Mouse (Mus musculus): Measurements from ENCODE around the gene Car14. TPM values are rescaled to one million over a fixed set of nuclear protein-coding genes. Genes with fewer than 3 reads are reported as not detected.

Car14 gene
- total and polyA plus RNA-seq, 2 experiments from 2014 or later, result 9.4 to 16.7 TPM

DNA sequence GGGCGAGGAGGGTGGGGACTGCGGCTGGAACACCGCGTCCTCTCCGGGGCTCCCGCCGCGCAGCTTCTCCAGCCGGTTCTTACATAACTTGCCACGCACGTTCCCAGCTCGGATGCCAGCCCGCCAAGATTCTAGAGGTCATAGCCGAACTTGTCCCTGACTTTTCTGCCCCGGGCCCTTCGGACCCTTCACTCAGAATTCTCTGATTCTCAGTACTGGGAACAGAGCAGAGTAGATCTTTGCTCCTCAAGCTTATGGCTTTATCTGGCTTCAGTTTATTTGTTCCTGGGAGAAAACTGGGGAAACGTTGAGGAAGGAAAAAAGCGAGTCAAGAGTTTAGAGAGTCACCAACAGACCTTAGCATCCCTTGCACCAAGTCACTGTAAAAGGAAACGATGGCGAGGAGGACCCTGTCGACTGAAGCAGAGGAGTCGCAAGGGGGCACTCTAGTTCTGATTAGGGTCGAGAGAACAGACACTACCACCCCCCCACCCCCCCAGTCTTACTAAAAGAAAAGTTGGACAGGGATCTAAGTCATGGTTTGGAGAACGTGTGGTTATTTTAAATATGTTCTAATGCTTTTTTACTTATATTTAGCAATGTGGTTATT is 21.6 kb downstream of the Car14 start:
- no peaks in the 10 kb centered on the region for H3K36me3 ChIP-seq (ENCODE audit: insufficient read depth, low read length)
- DNase-seq (ENCODE audit: low spot score) (peak; percentile 79), ATAC-seq (no peak)
- peak overlapping the region; percentile 72; the same call in 1 of the 2 replicates for H3K27ac ChIP-seq
- no peaks in the 10 kb centered on the region for H3K27me3 ChIP-seq (ENCODE audit: insufficient read depth, low read length)
- peak overlapping the region; percentile 56 for H3K4me3 ChIP-seq (ENCODE audit: low read length)
- H3K9ac ChIP-seq (replicated peaks; ENCODE audit: low read length), result peak overlapping the region; percentile 38
- no peaks in the 10 kb centered on the region for H3K9me3 ChIP-seq (ENCODE audit: low read length)
- WGBS, result 3% methylated on average over 24 of the region's 24 CpGs
- H3K4me1 ChIP-seq (ENCODE audit: insufficient read depth, low read length), result peaks cover 5% of the 10 kb centered on the region; the same call in 1 of the 2 replicates
- H3K4me2 ChIP-seq (ENCODE audit: low read depth, low read length), result peak overlapping the region; percentile 98
- peak; percentile 65 for TF ChIP-seq CTCF (IDR thresholded peaks at IDR 0.05; ENCODE audit: low read depth)

DNA sequence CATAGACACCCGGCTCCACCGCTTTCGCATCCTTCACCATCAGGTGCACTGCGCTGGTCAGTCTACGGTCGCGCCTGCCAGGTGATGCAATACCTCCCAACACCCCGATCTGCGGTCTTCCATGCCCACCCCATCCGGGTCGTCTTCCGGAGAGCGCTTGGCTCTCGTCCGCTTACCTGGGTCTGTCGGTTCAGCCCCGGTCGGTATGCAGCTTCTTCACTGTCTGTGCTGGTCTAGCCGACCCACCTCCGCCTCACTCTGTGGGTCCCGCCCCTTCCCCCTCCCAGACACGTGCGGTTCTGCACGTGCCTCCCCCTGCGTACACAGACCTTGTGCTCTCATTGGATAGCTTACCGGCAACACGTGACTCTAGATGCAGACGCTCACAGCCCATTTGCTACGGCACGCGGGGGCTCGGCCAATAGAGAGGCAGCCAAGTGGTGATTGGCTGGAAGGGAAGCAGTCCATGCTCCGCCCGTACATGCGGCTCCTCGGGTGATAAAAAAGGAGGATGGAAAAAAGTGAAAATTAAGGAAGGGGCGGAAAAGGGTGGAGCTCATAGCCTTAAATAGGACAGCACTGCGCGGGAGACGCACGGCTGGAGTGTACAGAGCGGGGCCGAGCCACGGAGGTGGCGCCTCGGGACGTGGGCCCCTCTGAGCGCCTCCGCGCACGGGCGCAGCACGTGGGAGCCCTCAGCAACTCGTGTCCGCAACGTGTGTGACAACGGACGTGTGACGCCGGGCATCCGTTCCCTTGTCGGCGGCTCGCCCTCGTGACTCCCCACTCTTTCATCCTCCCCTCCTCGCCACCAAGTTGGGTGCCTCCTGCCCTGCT is 22.3 kb downstream of the Car14 start, which contains the start of gene Ciart:
TSS of gene Ciart (minus strand) at position 273 of the 837 bp plus-strand sequence.
- WGBS, result under 1% methylated on average over 61 of the region's 66 CpGs
- peak; percentile 99 for ATAC-seq

DNA sequence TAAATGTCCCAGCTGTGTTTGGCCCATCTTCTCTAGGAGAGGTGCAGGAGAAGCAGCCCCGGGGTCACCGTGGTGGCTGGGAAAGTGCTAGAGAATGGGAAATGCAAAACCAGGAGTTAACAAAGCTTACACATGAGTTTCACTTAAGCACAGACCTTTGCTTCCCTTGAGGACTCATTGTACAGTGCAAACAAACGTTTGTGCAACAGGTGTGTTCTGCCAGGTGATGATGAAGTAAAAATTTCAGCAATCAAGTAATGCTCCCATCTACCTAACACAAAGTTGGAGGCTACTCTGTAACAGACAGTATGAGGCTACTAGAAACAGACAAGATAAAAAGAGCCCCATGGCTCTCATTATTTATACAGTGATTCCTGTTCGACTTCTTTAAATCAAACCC is 25.4 kb downstream of the Car14 start:
- WGBS, result 94% methylated on average over 4 of the region's 4 CpGs
- no peak for TF ChIP-seq CTCF (IDR thresholded peaks at IDR 0.05; ENCODE audit: low read depth)
- Histone ChIP-seq H3K27ac (no peak overlapping the region), H3K36me3 (ENCODE audit: insufficient read depth, low read length) (no peaks in the 10 kb centered on the region), H3K4me2 (ENCODE audit: low read depth, low read length) (no peak overlapping the region), H3K9me3 (ENCODE audit: low read length) (no peaks in the 10 kb centered on the region), H3K27me3 (ENCODE audit: insufficient read depth, low read length) (no peaks in the 10 kb centered on the region), H3K4me3 (ENCODE audit: low read length) (no peak overlapping the region), H3K4me1 (ENCODE audit: insufficient read depth, low read length) (peaks cover 5% of the 10 kb centered on the region; the same call in 1 of the 2 replicates), H3K9ac (replicated peaks; ENCODE audit: low read length) (no peak overlapping the region)
- DNase-seq (ENCODE audit: low spot score) (no peak), ATAC-seq (no peak)

More for the DNA sequence above, 22.3 kb downstream of the Car14 start, which contains the start of gene Ciart:
- peak; percentile 98 for DNase-seq (ENCODE audit: low spot score)
- H3K27me3 ChIP-seq (ENCODE audit: insufficient read depth, low read length), result no peaks in the 10 kb centered on the region
- H3K4me1 ChIP-seq (ENCODE audit: insufficient read depth, low read length), result peaks cover 5% of the 10 kb centered on the region; the same call in 1 of the 2 replicates
- no peak; the same call in 1 of the 2 replicates for TF ChIP-seq CTCF (IDR thresholded peaks at IDR 0.05; ENCODE audit: low read depth)
- peak within 1 kb of the TSS; percentile 72 for H3K27ac ChIP-seq
- H3K9ac ChIP-seq (replicated peaks; ENCODE audit: low read length), result peak within 1 kb of the TSS; percentile 59
- H3K4me3 ChIP-seq (ENCODE audit: low read length), result peak within 1 kb of the TSS; percentile 56
- no peaks in the 10 kb centered on the region for H3K9me3 ChIP-seq (ENCODE audit: low read length)
- H3K4me2 ChIP-seq (ENCODE audit: low read depth, low read length), result peak within 1 kb of the TSS; percentile 98
- H3K36me3 ChIP-seq (ENCODE audit: insufficient read depth, low read length), result no peaks in the 10 kb centered on the region

DNA sequence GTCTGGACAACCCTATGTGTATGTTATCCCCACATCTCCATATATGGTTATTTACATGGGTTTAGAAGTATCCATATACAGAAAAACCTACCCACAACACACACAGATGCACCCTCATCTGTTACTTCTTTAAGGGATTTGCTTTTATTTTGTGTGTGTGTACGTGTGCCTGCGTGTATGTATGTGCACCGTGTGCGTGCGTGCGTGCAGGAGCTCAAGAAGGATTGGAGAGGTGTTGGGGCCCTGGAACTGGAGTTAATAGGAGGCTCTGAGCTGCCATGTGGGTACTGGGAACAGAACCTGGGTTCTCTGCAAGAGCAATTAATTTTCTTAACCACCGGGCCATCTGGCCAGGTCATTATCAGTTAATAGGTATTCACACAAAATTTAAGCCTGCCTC is 32.4 kb downstream of the Car14 start:
- H3K4me3 ChIP-seq (ENCODE audit: low read length), result peak overlapping the region; percentile 52
- H3K4me1 ChIP-seq (ENCODE audit: insufficient read depth, low read length), result 0 out of 2 replicates have a peak, but pooled peaks cover 3% of the 10 kb centered on the region
- no peak overlapping the region for H3K27ac ChIP-seq
- H3K36me3 ChIP-seq (ENCODE audit: insufficient read depth, low read length), result no peaks in the 10 kb centered on the region; the same call in 1 of the 2 replicates
- no peak for TF ChIP-seq CTCF (IDR thresholded peaks at IDR 0.05; ENCODE audit: low read depth)
- ATAC-seq (no peak), DNase-seq (ENCODE audit: low spot score) (no peak)
- peak overlapping the region; percentile 65 for H3K9ac ChIP-seq (replicated peaks; ENCODE audit: low read length)
- no peaks in the 10 kb centered on the region for H3K9me3 ChIP-seq (ENCODE audit: low read length)
- 83% methylated on average over 7 of the region's 7 CpGs for WGBS
- H3K27me3 ChIP-seq (ENCODE audit: insufficient read depth, low read length), result no peaks in the 10 kb centered on the region
- peak overlapping the region; percentile 60 for H3K4me2 ChIP-seq (ENCODE audit: low read depth, low read length)

DNA sequence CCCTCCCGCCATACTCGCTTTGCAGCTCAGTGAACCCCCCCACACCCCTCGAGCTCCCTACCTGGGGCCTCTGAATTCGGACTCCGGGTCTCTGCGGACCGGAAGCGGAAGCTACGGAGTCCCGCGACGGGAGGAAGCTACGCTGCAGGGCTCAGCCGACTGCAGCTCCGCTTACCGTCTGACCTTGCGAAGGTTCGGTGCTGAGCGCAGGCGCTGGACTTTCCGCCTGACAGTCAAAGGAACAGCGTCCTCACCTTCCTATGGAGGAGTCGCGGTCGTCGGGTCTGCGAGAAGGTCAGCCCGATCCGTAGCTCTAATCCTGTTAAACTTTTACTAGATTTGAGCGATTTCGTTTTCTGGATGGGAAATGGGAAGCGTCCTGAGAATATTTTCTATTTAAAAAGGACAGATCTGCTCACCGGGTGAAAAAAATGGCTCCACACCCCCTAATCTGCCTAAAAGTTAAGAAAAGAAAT is 33.1 kb downstream of the Car14 start, which contains the start of gene Mrps21:
TSS of gene Mrps21 (minus strand) at position 128 of the 476 bp plus-strand sequence.
- DNase-seq (ENCODE audit: low spot score) (peak; percentile 94), ATAC-seq (peak; percentile 97)
- H3K27ac ChIP-seq, result peak within 1 kb of the TSS; percentile 71
- no peaks in the 10 kb centered on the region for H3K27me3 ChIP-seq (ENCODE audit: insufficient read depth, low read length)
- peak within 1 kb of the TSS; percentile 65 for H3K9ac ChIP-seq (replicated peaks; ENCODE audit: low read length)
- peak within 1 kb of the TSS; percentile 52 for H3K4me3 ChIP-seq (ENCODE audit: low read length)
- no peaks in the 10 kb centered on the region; the same call in 1 of the 2 replicates for H3K36me3 ChIP-seq (ENCODE audit: insufficient read depth, low read length)
- no peaks in the 10 kb centered on the region for H3K9me3 ChIP-seq (ENCODE audit: low read length)
- TF ChIP-seq CTCF (IDR thresholded peaks at IDR 0.05; ENCODE audit: low read depth), result no peak
- 0 out of 2 replicates have a peak, but pooled peaks cover 3% of the 10 kb centered on the region for H3K4me1 ChIP-seq (ENCODE audit: insufficient read depth, low read length)
- H3K4me2 ChIP-seq (ENCODE audit: low read depth, low read length), result peak within 1 kb of the TSS; percentile 60
- WGBS, result 1% methylated on average over 33 of the region's 33 CpGs

DNA sequence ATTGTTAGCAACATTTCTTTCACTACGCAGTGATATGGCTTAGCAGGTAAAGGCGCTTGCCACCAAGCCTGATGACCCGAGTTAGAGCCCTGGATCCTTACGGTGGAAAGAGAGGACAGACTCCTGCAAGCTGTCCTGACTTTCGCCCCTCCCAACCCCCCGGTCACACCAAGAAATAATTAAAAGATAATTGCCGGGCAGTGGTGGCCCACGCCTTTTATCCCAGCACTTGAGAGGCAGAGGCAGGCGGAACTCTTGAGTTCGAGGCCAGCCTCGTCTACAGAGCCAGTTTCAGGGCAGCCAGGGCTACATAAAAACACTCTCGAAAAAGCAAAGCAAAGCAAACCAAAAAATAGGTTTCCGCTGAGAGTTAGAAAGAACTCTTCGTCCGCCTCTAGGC is 33.5 kb downstream of the Car14 start:
- DNase-seq (ENCODE audit: low spot score) (no peak), ATAC-seq (peak; percentile 60)

More for the DNA sequence above, 33.5 kb downstream of the Car14 start:
- no peaks in the 10 kb centered on the region for H3K9me3 ChIP-seq (ENCODE audit: low read length)
- TF ChIP-seq CTCF (IDR thresholded peaks at IDR 0.05; ENCODE audit: low read depth), result no peak
- H3K4me3 ChIP-seq (ENCODE audit: low read length), result peak overlapping the region; percentile 52
- peak overlapping the region; percentile 65 for H3K9ac ChIP-seq (replicated peaks; ENCODE audit: low read length)
- H3K27ac ChIP-seq, result peak overlapping the region; percentile 71; the same call in 1 of the 2 replicates
- WGBS, result 7% methylated on average over 15 of the region's 15 CpGs
- peaks cover 2% of the 10 kb centered on the region; the same call in 1 of the 2 replicates for H3K36me3 ChIP-seq (ENCODE audit: insufficient read depth, low read length)
- 0 out of 2 replicates have a peak, but pooled peaks cover 3% of the 10 kb centered on the region for H3K4me1 ChIP-seq (ENCODE audit: insufficient read depth, low read length)
- no peaks in the 10 kb centered on the region for H3K27me3 ChIP-seq (ENCODE audit: insufficient read depth, low read length)
- peak overlapping the region; percentile 60 for H3K4me2 ChIP-seq (ENCODE audit: low read depth, low read length)

Measured in hindbrain, postnatal 0 days (tissue).